Mouse (Mus musculus) adrenal gland, adult 8-10 months (tissue): ENCODE data around the gene 1700029I15Rik. TPM values are rescaled to one million over a fixed set of nuclear protein-coding genes. Genes with fewer than 3 reads are reported as not detected.

Source experiments
- DNase-seq: peaks from one replicate; pipeline ENCODE4 v3.0.0; 2022
- total RNA-seq, 4 experiments: library from RNA; stranded (reverse); gene quantifications; 2 replicates each; pipeline ENCODE4 v1.2.4; 2022

Gene 1700029I15Rik
- 10 to 100 TPM in 2 of 4 experiments, 1 to 10 TPM in 2; 8.0 to 18.6 (median 10.3) TPM for total RNA-seq

DNA sequence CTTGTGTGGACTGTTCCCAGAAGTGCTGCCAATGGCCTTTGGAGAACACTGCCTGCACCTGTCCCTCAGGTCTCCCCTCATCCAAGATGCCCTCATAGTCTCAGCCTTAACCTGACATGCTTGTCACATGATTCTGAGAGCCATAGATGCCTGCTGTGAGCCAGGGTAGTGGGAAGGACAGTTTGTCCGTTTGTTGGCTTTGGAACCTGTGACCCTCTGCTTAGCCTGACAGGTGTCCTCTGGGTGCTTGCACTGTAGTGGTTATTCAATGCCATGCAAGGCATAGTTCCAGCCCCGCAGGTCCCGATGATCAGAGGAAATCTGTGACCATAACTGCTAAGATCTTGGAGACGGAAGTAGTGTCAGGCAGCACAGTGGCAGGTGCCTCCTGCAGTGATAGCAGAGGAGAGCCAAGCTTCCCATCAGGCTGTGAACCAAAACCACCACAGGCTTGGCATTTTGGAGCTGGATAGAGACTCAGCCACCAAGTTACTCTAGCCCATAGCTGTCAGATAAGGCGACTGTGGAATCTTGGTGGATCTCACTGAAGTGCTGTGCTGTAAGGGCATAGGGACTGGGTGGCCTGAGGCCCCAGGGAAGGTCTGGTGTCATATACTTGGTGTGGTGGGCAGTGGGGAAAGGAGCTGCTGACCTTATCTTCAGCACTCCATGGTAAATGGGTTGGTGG, at the start of gene 1700029I15Rik:
Gene 1700029I15Rik, plus strand, starts transcription at position 638 of the 688 bp plus-strand sequence.
- DNase-seq = no peak

DNA sequence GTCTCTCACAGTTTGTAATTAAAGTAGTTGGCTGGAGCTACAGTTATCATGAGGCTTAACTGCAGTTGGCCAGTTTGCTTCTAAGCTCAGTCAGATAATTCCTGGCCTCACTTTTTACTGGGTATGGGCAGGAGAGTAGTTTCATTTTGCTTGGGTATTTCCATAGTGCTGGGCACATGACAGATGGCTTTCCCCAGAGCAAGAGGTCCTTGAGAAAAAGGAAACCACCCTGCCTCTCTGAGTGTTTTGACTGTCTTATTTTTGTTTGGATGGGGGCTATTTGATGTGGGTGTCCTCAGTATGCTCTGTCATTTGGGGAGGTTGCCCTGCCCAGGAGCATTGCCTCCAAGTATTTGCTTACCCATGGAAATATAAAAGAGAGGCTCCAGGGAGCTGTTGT, 39.9 kb upstream of the 1700029I15Rik start:
- DNase-seq = no peak

DNA sequence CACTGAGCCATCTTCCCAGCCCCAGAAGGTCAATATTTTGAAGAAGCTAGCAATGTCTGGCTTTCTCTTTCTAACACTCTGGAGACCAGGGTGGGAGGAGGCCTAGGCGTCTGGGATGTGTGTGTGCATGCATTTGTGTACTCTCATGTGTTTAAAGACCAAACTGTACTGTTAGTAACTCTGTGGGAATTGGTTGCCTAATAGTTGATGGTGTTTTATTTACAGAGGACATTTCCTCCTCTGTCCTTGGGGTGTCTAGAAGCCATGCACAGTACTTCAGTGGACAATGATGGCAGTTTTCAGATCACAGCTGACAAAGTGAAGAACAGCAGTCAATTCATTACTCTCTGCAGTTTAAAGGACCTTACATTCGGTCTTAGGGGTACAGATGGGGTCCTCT, 35.1 kb upstream of the 1700029I15Rik start:
- no peak for DNase-seq

DNA sequence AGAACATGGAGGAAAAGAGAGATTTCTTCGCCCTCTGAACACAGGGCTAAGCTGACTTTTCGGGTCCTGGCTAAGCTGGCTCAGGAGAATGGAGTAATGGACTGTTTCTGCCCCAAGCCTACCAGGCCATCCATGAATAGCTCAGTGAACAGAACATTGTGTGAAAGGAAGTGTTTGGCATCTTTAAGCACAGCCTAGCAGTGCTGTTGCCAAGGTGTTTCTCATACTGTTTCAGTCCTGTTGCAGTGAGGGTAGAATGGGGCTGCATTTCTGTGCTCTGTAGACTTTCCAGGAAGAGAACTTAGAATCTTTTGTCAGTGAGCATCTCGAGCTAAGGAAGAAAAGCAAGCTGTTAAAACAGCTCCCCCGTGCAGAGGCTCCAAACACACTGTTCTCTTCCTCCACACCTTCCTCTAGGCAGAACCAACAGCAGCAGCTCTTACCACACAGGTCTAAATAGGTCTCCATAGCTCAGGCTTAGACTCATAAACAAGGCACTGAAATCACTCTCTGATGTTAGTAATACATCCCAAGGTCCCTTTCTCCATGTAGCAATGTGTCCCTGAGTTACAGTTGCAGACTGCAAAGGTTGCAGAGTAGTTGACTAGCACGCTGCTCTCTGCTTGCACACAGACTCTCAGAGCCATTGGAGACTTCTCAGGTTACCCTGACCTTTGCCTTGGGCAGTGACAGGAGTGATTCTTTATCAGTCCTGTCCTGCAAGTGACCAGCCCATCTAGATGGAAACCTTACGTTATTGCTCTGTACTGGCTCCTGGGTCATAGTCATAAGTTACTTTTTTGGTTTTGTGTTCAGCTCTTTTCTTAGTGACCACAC, 32.5 kb upstream of the 1700029I15Rik start:
- DNase-seq = peak; percentile 91

DNA sequence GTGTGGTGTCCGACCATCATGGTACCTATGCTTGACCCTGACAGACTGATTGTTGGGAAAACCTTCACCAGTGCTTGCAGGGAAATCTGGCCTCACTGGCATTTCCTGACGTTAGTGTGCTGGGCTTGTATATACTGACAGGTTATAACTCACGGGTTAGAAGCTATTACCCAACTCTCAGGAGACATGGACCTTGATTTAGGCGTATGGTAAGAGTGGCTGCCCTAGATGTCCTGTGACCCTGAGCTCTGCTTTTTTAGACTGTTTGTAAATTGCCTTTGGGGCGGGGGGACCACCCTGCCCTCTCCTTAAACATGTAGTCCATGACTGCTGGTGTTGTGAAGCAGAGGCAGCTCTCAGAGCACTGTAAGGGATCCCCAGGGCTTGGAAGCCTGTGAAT, 31.7 kb upstream of the 1700029I15Rik start:
- peak; percentile 75 for DNase-seq

DNA sequence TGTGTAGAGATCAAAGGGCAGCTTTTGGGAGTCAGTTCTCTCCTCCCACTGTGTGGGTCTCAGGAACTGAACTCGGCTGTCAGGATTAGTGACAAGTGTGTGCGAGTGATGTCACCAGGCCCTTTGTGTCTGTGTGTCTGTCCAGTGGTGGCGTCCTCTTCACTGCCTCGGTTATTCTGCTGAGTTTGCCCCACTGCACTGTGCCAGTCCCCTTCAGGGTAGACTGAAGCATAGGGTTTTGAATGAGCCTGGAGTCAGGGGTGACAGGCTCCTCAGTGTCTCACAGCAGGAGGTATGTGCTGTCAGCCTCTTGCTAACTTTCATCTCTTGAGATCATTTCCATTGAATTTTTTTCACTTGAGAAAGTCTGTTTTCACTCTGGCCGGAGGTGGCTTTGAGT, 28.9 kb upstream of the 1700029I15Rik start:
- no peak for DNase-seq

DNA sequence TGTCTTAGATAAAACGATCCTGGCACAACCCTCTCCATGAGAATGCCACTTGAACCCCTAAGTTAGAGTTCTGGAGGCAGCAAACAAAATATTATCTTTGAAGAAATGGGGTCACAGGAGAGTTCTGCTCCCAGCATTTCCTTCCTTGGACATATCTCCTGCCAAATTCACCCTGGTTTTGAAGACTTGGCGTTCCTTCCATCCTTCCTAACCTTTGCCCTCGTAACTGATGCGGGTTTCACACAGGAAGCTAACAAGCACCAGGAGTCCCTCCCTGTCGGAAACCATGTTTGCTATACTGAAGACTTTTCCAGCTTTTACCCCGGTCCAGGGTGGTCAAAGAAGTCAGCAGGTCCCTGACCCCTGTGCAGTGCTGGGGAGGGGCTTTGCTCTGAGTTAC, 28.1 kb upstream of the 1700029I15Rik start:
- DNase-seq = no peak

DNA sequence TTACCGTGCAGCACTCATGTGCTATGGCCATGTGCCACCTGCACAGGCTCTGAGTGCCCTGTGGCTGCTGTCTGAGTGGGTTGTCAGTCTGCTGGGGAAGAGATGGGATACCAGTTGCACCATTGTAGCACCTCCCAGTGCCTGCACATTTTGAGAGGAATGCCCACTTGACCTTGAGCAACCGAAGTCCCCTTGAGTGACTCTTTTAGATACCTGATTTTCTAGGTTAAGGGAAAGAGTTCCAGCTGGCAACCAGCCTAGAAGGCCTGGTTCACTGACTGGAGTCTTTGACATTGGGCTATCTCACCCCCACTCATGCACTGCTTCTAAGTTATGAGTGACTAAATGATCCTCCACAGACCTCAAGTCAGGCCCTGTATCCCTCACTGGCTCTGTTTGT, 23.0 kb upstream of the 1700029I15Rik start:
- no peak for DNase-seq

DNA sequence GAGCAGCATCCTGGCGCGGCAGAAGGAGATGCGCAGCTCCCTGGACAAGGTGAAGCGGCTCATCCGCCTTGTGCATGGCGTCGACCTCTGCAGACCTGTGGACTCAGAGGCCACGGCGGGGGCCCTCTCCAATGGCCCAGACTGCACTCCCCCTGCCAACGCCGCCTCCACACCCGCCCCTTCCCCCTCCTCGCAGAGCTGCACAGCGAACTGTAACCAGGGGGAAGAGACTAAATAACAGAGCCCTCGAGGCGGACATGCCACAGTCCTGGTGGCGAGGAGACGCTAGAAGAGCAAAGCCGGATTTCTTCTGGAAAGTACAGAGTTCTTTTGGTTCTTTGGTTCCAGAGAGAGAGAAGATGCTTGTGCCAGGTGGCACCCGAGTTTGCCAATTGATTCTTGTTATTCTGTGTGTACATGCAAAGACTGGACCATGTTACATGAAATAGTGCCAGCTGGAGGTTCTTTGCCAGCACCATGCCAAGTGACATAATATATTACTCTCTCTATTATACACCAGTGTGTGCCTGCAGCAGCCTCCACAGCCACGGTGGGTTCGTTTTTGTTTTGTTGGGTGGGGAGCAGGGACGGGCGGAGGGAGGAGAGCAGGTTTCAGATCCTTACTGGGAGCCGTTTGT, 22.0 kb upstream of the 1700029I15Rik start:
- DNase-seq = no peak

DNA sequence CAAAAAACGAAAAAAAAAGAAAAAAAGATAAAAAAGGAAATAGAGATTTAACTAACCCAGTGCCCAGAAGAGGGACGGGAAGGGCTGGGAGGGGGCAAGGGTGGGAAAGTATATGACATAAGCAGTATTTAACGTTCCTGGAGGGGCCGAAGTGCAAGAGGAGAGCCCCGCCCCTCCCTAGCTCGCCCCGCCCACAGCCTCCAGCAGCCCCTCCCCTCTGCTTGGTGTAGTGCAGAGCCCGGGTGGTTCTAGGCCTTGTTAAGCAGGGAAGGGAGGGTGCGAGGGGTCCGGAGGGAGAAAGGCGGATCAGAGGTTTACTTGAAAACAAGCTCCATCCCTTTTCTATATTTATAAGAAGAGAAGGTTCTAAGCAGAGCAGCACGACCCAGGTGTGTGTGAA, 21.4 kb upstream of the 1700029I15Rik start:
- no peak for DNase-seq

DNA sequence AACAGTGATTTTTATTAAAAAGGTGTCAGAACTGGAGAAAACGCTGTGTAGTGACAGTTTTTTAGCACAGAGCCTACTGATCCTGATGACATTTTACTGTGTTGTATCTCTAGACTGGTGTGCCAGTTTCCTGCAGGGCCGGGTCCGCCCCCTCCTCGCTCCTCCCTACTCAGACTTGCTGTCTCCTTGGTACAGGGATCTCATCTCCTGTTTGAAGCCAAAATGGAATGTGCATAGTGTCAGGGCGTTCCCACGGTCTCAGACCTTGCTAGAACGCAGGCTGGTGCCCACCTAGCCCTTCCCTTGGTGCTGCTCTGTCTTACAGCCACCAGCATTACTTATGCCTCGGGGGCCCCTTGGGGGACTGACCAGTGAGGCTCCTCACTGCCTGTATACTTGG, 20.5 kb upstream of the 1700029I15Rik start:
- no peak for DNase-seq

DNA sequence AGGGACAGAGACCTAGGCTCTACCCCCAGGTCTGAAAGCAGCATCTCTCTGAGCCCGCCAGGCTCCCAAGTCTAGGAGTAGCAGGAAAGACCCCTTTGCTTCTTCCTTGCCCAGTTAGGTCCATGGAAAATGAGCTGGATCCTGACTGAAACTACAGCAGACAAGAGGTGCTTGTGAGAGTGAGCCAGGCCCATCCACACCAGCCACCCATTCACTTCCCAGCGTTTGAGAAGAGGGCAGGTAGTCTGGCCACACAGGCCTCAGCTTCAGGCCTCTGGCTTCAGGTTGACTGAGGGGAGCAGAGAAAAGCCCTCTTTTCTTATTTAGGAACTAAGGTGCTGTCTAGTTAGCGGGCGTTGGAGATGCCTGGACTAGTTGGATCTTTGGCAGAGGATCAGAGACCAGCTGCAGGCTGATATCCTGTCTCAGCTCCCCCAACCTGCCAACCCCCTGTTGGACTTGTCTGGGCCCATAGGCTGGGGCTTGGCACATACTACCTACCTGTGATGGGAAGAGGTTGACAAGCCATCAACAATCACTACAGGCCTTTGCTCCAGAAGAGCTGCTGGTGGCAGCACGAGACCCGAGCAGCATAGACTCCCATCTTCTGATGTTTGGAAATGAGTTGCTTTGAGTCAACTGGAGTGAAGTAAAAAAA, 19.6 kb upstream of the 1700029I15Rik start:
- no peak for DNase-seq

DNA sequence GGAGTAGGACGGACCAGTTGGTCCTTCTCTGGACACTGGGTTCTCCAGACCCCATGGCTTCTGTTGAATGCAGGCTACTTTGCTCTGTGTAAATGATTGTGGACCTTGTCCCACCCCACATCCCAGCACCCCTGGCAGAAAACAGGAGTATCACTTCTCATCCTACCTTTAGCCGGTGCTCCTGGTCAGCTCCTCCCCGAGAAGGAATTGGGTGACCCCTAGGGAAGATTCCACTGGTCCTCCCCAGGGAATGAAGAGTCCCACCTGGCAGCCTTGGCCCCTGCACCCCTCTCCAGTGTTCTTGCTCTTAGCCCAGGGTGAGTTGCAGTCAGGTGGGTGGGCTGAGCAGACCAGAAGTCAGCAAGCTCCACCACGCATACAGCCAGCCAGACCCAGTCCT, 18.3 kb upstream of the 1700029I15Rik start:
- no peak for DNase-seq

DNA sequence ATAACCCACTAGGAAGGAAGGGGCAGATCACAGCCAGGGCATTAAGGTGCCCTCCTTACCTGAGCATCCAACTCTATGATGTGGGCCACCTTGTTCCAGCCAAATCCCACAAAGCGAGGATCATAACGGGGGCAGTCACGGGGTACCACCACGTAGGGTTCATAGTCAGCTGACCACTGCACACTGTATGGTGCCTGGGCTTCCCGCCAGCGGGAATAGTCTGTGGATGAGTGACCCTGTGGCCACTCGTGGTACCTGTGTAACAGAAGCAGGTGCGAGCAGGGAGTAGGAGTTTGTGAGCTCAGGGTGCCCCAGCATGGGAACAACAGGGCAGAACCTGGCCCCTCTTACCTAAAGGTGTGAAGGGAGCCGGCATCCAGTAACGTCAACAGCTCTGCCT, 16.8 kb upstream of the 1700029I15Rik start:
- no peak for DNase-seq

DNA sequence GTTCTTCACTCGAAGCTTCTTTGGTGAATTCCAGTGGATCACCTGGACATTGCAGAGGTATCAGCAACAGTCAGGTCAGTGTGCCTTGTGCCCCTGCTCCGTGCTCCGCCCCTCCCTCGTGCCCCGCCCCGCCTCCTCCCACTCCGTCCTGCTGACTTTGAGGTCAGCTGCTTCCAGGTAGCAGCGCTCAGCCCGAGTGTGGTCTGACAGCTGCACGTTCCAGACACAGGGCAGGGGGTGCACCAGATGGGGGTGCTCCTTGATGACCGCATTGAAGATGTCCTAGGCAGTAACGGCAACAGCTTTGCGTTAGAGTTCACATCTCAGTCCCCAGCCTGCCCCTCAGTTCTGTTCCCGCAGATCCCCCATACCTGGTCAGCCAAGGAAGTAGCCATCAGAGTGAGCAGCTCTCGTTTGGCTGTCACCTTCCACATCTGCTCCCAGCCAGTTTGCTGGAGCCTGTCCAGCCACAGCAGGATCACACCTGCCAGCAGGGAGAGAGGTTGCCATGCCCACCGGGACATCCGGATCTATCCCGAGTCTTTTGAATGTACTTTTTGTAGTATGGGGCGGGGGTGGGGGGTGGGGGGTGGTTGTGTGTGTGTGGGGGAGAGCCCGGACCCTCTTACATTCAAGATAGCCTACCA, 14.8 kb upstream of the 1700029I15Rik start:
- no peak for DNase-seq

DNA sequence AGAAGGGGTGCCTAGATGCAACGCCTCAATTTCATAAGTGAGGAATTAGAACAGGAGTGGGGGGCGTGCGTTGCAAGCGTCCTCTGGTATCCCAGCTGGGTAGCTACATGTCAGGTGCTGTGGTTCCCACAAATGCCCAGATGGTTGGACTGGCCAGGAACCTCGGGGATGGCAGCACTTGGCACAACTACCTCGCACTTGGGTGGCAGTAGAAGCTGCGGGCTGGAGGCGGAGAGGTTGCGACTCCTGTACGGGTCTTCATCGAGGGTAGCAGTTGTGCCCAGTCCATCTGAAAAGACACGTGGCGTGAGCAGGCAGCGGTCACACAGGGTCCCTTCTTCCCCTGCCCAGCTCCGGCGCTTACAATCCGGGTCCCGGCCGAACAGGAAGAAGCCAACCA, 12.0 kb upstream of the 1700029I15Rik start:
- no peak for DNase-seq

DNA sequence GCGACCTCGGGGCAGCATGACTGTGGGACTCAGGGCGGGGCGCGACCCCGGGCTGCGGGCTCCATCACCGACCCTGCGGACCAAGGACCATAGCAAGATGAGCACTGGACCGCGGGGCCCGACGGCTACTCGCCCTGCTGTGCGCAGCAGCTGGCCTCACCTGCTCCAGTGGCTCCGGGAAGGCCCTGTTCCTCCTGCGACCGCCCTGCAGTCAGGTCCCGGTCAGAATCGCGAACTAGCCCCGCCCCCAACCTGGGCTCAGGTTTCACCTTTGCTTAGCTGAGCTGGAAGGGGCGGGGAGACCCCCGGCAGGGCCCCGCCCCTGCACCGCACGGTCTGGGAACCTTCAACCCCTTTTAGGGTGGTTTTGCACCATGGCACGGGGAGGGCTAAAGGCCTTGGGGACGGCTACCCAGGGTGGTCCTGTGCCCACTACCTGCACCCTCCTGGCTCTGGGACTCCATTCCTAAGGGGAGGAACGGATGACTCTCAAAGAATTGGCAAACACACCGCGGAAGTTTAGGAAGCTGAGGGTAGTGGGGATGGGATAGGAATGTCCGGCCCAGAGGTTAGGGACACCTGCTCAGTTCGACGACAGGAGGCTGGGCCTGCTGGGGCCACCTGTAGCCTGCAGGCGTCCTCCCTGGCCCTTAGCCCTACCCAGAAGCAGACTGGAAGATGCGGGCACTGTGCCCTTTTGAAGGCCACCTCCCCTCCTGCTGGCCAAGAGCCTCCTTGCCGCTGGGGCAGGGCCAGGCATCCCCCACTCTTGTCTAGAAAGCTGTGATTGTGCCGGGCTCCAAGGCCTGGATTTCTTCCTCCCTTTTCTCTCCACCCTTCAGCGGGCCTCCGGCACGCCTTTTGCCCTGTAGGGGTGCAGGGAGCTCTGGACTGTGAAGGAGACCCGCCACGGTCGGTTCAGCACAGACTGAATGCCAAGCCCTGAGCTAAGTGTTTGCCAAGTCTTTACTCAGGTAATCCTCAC, 11.2 kb upstream of the 1700029I15Rik start:
- DNase-seq = no peak

DNA sequence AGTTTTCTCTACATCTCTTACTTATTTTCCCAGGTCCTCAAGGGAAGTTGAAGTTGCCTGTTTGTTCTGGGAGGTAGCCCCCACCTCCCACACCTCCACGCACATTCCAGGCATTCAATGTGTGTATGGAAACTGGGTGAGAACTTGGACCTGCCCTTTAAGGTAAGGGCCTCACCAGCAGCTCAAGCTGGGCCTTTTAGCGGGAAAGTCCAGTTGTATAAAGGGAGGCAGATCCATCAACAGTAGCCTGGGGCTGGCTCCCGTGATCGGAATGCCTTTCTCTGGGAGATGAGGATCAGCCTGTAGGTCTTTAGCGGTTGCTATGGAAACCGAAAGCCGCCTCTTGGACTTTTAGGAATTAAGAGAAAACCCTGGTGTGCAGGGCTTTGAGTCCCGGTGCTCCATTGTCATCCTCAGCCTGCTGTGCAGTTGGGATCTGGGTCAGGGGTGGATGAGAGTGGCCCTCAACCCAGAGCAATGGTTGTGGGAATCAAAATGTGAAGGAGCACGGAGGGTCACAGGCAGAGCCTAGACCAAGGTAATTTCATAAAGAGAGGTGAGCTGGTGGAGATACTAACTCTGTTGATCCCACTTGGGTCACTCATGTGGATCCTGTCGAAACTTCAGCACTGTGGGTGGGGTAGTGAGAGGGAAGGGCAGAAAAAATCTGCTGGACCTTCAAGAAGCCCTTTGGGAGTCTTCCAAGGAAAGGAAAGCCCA, 10.2 kb upstream of the 1700029I15Rik start:
- no peak for DNase-seq

DNA sequence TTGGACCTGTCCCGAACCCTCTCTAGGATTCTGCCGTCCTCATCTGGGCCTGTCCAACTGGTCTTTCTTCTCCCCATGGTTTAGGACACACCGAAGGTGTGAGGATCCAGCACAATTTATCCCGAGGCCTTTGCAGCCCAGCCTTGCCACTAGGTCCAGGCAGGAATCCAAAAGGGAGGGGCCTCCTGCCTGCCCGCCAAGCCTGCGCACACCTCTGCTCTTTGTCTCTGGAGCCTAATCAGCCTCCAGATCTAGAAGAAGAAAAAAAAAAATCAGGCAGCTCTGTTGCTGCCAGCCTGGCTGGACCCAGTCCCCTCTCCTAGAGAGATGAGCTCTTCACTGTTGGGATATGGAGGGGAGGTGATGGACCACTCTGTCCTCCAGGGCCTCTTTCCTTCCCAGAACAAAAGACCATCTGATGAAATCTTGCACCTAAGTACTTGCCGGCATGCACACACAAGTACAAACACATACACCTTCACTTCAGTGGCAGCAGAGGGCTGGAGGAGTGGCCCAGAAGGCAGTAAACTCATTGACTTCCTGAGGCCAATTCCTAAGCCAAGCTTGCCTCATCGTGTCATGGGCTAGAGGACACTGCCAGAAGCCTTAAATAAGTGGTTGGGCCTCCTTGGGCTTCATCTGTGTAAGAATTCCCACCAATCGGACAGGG, 9.4 kb upstream of the 1700029I15Rik start:
- no peak for DNase-seq

DNA sequence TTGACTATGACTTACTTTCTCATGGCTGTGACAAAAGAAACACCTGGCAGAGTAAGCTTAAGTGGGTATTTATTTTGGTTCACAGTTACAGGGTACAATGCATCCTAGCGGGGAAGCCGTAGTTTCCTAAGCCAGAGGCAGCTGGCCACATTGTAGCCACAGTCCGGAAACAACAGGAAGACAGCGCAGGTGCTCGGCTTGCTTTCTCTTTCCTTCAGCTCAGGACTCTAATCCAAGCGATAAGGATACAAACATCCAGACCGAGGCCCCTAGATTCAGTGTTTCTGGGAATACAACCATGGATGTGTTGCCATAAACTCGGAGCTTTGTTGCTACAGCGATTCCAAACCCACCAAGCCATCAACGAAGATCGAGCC, 8.9 kb upstream of the 1700029I15Rik start:
- no peak for DNase-seq
